Mouse (Mus musculus): Measurements from ENCODE around the gene Dtnbp1. TPM values are rescaled to one million over a fixed set of nuclear protein-coding genes. Genes with fewer than 3 reads are reported as not detected.

Gene Dtnbp1
- polyA plus RNA-seq, 2 experiments, result 58.2 to 69.2 TPM

- Histone ChIP-seq H3K4me2 (replicated peaks; ENCODE audit: low read depth, low read length, severe bottlenecking) (no peak overlapping the region), H3K9ac (ENCODE audit: low read depth, low read length, severe bottlenecking) (no peak overlapping the region), H3K4me1 (ENCODE audit: control insufficient read depth, insufficient read depth, low read length) (peaks cover 9% of the 10 kb centered on the region), H3K9me3 (ENCODE audit: control insufficient read depth, low read length) (no peaks in the 10 kb centered on the region), H3K27ac (replicated peaks; ENCODE audit: low read depth, low read length) (no peak overlapping the region; the same call in 1 of the 2 replicates), H3K36me3 (ENCODE audit: control insufficient read depth, insufficient read depth, low read length) (peaks cover 9% of the 10 kb centered on the region; the same call in 1 of the 2 replicates), H3K4me3 (replicated peaks; ENCODE audit: low read length) (no peak overlapping the region), H3K27me3 (ENCODE audit: control insufficient read depth, insufficient read depth, low read length) (no peaks in the 10 kb centered on the region)
- no peak for TF ChIP-seq POLR2A (IDR thresholded peaks at IDR 0.05; ENCODE audit: borderline replicate concordance, extremely low read depth, insufficient read depth, insufficient read length)
- ATAC-seq (ENCODE audit: low FRiP score, low read depth) (no peak), DNase-seq (ENCODE audit: low spot score) (no peak)
- WGBS, result 70% methylated on average over 10 of the region's 10 CpGs
Measured at GRCm38 (mm10) chr13:44992550-44993205, 9.3 kb downstream of the Dtnbp1 start.

GRCm38 (mm10) chr13:44991936-44992335, 10.0 kb downstream of the Dtnbp1 start:
- no peak for ATAC-seq (ENCODE audit: low FRiP score, low read depth)
- no peak for TF ChIP-seq POLR2A (IDR thresholded peaks at IDR 0.05; ENCODE audit: borderline replicate concordance, extremely low read depth, insufficient read depth, insufficient read length)
- no peak overlapping the region for H3K9ac ChIP-seq (ENCODE audit: low read depth, low read length, severe bottlenecking)
- 78% methylated on average over 4 of the region's 4 CpGs for WGBS
- no peak overlapping the region for H3K4me3 ChIP-seq (replicated peaks; ENCODE audit: low read length)
- no peaks in the 10 kb centered on the region for H3K9me3 ChIP-seq (ENCODE audit: control insufficient read depth, low read length)
- peak; percentile 14 for DNase-seq (ENCODE audit: low spot score)
- peaks cover 12% of the 10 kb centered on the region; the same call in 1 of the 2 replicates for H3K36me3 ChIP-seq (ENCODE audit: control insufficient read depth, insufficient read depth, low read length)
- no peak overlapping the region for H3K27ac ChIP-seq (replicated peaks; ENCODE audit: low read depth, low read length)
- H3K4me1 ChIP-seq (ENCODE audit: control insufficient read depth, insufficient read depth, low read length), result peaks cover 9% of the 10 kb centered on the region
- no peaks in the 10 kb centered on the region for H3K27me3 ChIP-seq (ENCODE audit: control insufficient read depth, insufficient read depth, low read length)
- H3K4me2 ChIP-seq (replicated peaks; ENCODE audit: low read depth, low read length, severe bottlenecking), result no peak overlapping the region

GRCm38 (mm10) chr13:44990073-44990682, 11.8 kb downstream of the Dtnbp1 start:
- Histone ChIP-seq H3K9me3 (ENCODE audit: control insufficient read depth, low read length) (no peaks in the 10 kb centered on the region), H3K36me3 (ENCODE audit: control insufficient read depth, insufficient read depth, low read length) (peaks cover 16% of the 10 kb centered on the region; the same call in 1 of the 2 replicates), H3K4me1 (ENCODE audit: control insufficient read depth, insufficient read depth, low read length) (peaks cover 9% of the 10 kb centered on the region), H3K9ac (ENCODE audit: low read depth, low read length, severe bottlenecking) (no peak overlapping the region), H3K27me3 (ENCODE audit: control insufficient read depth, insufficient read depth, low read length) (no peaks in the 10 kb centered on the region), H3K4me2 (replicated peaks; ENCODE audit: low read depth, low read length, severe bottlenecking) (no peak overlapping the region), H3K4me3 (replicated peaks; ENCODE audit: low read length) (no peak overlapping the region), H3K27ac (replicated peaks; ENCODE audit: low read depth, low read length) (no peak overlapping the region)
- DNase-seq (ENCODE audit: low spot score) (no peak), ATAC-seq (ENCODE audit: low FRiP score, low read depth) (no peak)
- no peak for TF ChIP-seq POLR2A (IDR thresholded peaks at IDR 0.05; ENCODE audit: borderline replicate concordance, extremely low read depth, insufficient read depth, insufficient read length)
- 92% methylated on average over 7 of the region's 7 CpGs for WGBS

GRCm38 (mm10) chr13:44986352-44986751, 15.6 kb downstream of the Dtnbp1 start:
- no peaks in the 10 kb centered on the region for H3K9me3 ChIP-seq (ENCODE audit: control insufficient read depth, low read length)
- H3K27me3 ChIP-seq (ENCODE audit: control insufficient read depth, insufficient read depth, low read length), result no peaks in the 10 kb centered on the region
- ATAC-seq (ENCODE audit: low FRiP score, low read depth), result no peak
- WGBS, result 73% methylated on average over 2 of the region's 2 CpGs
- H3K4me2 ChIP-seq (replicated peaks; ENCODE audit: low read depth, low read length, severe bottlenecking), result no peak overlapping the region
- no peak for DNase-seq (ENCODE audit: low spot score)
- H3K4me3 ChIP-seq (replicated peaks; ENCODE audit: low read length), result no peak overlapping the region
- no peaks in the 10 kb centered on the region for H3K4me1 ChIP-seq (ENCODE audit: control insufficient read depth, insufficient read depth, low read length)
- no peak overlapping the region for H3K9ac ChIP-seq (ENCODE audit: low read depth, low read length, severe bottlenecking)
- peaks cover 23% of the 10 kb centered on the region for H3K36me3 ChIP-seq (ENCODE audit: control insufficient read depth, insufficient read depth, low read length)
- no peak overlapping the region for H3K27ac ChIP-seq (replicated peaks; ENCODE audit: low read depth, low read length)
- TF ChIP-seq POLR2A (IDR thresholded peaks at IDR 0.05; ENCODE audit: borderline replicate concordance, extremely low read depth, insufficient read depth, insufficient read length), result no peak

- WGBS, result 73% methylated on average over 2 of the region's 2 CpGs
- Histone ChIP-seq H3K4me2 (replicated peaks; ENCODE audit: low read depth, low read length, severe bottlenecking) (no peak overlapping the region), H3K27me3 (ENCODE audit: control insufficient read depth, insufficient read depth, low read length) (no peaks in the 10 kb centered on the region), H3K9ac (ENCODE audit: low read depth, low read length, severe bottlenecking) (no peak overlapping the region), H3K36me3 (ENCODE audit: control insufficient read depth, insufficient read depth, low read length) (peaks cover 23% of the 10 kb centered on the region), H3K27ac (replicated peaks; ENCODE audit: low read depth, low read length) (no peak overlapping the region), H3K9me3 (ENCODE audit: control insufficient read depth, low read length) (no peaks in the 10 kb centered on the region), H3K4me1 (ENCODE audit: control insufficient read depth, insufficient read depth, low read length) (no peaks in the 10 kb centered on the region), H3K4me3 (replicated peaks; ENCODE audit: low read length) (no peak overlapping the region)
- TF ChIP-seq POLR2A (IDR thresholded peaks at IDR 0.05; ENCODE audit: borderline replicate concordance, extremely low read depth, insufficient read depth, insufficient read length), result no peak
- DNase-seq (ENCODE audit: low spot score) (no peak), ATAC-seq (ENCODE audit: low FRiP score, low read depth) (no peak)
Measured at GRCm38 (mm10) chr13:44985321-44985720, 16.6 kb downstream of the Dtnbp1 start.

All from limb, embryonic 14.5 days (tissue).